Mouse (Mus musculus): ENCODE data around the gene Htr1f.

The Htr1f gene

DNA sequence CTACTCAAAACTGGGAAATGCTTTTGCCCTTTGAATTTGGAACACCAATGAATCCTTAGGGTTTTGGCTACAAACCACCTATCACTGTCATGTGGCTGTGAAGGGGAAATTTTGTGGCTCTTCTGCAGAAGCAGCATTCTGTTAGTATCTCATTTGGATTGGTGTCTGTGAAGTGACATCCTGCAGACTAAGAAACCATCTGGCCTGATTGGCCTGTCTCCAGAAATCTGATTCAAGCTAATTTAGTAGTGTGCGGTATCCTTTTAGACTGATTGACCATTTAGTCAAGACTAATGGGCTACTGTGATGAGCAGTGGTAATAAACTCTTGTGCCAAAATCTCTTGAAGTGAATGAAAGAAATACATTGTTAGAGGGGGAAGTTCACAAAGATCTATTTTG, 76.0 kb downstream of the Htr1f start:
- H3K27me3 ChIP-seq (ENCODE audit: insufficient read depth, low read length), result no peaks in the 10 kb centered on the region
- H3K36me3 ChIP-seq (ENCODE audit: insufficient read depth, low read length), result no peaks in the 10 kb centered on the region
- TF ChIP-seq NANOG (IDR thresholded peaks at IDR 0.05; ENCODE audit: borderline replicate concordance, low read length) (no peak), CTCF (conservative IDR thresholded peaks at IDR 0.05; ENCODE audit: low read length) (no peak), POU5F1 (IDR thresholded peaks at IDR 0.05; ENCODE audit: borderline replicate concordance, low read length) (no peak)
- no peak overlapping the region for H3K4me3 ChIP-seq (replicated peaks; ENCODE audit: low read length)
- H3K4me1 ChIP-seq (replicated peaks; ENCODE audit: low read depth, low read length), result no peaks in the 10 kb centered on the region
- H3K9me3 ChIP-seq (ENCODE audit: low read length), result peaks cover 26% of the 10 kb centered on the region

DNA sequence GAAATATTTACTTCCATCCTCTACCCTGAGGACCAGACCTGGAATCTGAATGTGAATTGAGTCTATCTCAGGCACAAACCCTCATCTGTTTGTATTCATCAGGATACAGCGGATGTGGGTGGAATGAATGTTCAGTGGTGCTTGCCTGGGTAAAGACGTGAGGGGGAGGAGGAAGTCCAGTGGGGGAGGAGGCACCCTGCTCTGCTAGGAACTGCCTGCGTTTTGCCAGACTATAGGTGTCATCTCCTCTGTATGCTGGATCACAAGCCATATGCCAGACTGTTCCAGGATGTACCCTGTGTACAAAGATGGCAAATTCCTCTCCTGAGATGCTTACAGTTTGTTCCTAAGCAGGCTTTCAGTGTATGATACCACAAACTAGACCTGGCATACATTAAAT, 83.3 kb downstream of the Htr1f start:
- no peak for TF ChIP-seq POU5F1 (IDR thresholded peaks at IDR 0.05; ENCODE audit: borderline replicate concordance, low read length)
- no peak for TF ChIP-seq NANOG (IDR thresholded peaks at IDR 0.05; ENCODE audit: borderline replicate concordance, low read length)
- no peak for TF ChIP-seq CTCF (conservative IDR thresholded peaks at IDR 0.05; ENCODE audit: low read length)

DNA sequence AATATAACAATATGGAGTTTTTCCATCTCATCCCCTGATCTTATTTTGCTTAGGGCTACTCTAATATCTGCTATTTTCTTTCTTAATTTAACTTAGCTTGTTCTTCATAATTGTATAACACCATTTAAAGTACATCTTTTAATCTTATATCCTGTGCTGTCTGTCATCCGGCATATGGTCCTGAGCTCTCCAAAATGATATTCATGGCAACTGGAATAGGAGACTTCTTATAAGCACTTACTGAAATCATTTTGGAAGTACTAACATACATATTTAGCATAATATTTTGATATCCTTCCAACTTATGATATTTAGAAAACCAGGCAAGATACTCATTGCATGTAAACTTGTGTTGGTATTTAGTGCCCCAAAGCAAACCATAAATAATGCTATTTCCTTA, 86.9 kb downstream of the Htr1f start:
- H3K4me3 ChIP-seq (replicated peaks; ENCODE audit: low read length), result no peak overlapping the region

More for the DNA sequence above, 83.3 kb downstream of the Htr1f start:
- H3K9me3 ChIP-seq (ENCODE audit: low read length), result peaks cover 25% of the 10 kb centered on the region
- no peaks in the 10 kb centered on the region for H3K36me3 ChIP-seq (ENCODE audit: insufficient read depth, low read length)
- H3K4me3 ChIP-seq (replicated peaks; ENCODE audit: low read length), result no peak overlapping the region
- H3K27me3 ChIP-seq (ENCODE audit: insufficient read depth, low read length), result no peaks in the 10 kb centered on the region
- H3K4me1 ChIP-seq (replicated peaks; ENCODE audit: low read depth, low read length), result no peaks in the 10 kb centered on the region

DNA sequence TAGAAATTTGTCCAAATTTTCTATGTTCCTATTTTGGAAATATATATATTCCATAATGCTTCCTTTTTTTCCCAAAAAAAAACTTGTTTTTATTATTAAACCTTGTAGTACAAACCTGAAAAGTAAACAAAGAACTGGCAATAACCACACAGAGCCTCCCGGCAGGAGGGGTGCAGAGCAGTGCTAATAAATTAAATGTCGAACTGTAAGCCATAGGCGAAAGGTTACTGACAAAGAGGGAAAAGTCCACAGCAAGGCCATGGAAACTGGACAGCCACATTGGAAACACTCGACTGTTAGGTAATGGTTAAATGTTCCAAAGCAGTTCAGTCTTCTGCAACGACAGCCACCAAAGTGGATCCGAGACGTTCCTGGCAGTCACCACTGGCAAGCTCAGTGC, 87.5 kb downstream of the Htr1f start:
- no peak for TF ChIP-seq POU5F1 (IDR thresholded peaks at IDR 0.05; ENCODE audit: borderline replicate concordance, low read length)
- no peak for TF ChIP-seq CTCF (conservative IDR thresholded peaks at IDR 0.05; ENCODE audit: low read length)
- TF ChIP-seq NANOG (IDR thresholded peaks at IDR 0.05; ENCODE audit: borderline replicate concordance, low read length), result no peak
- H3K4me1 ChIP-seq (replicated peaks; ENCODE audit: low read depth, low read length), result no peaks in the 10 kb centered on the region
- H3K27me3 ChIP-seq (ENCODE audit: insufficient read depth, low read length), result no peaks in the 10 kb centered on the region
- no peaks in the 10 kb centered on the region for H3K36me3 ChIP-seq (ENCODE audit: insufficient read depth, low read length)
- H3K9me3 ChIP-seq (ENCODE audit: low read length), result peaks cover 11% of the 10 kb centered on the region
- H3K4me3 ChIP-seq (replicated peaks; ENCODE audit: low read length), result no peak overlapping the region

More for the DNA sequence above, 86.9 kb downstream of the Htr1f start:
- Histone ChIP-seq H3K36me3 (ENCODE audit: insufficient read depth, low read length) (no peaks in the 10 kb centered on the region), H3K9me3 (ENCODE audit: low read length) (peaks cover 17% of the 10 kb centered on the region), H3K27me3 (ENCODE audit: insufficient read depth, low read length) (no peaks in the 10 kb centered on the region), H3K4me1 (replicated peaks; ENCODE audit: low read depth, low read length) (no peaks in the 10 kb centered on the region)
- TF ChIP-seq CTCF (conservative IDR thresholded peaks at IDR 0.05; ENCODE audit: low read length) (no peak), NANOG (IDR thresholded peaks at IDR 0.05; ENCODE audit: borderline replicate concordance, low read length) (no peak), POU5F1 (IDR thresholded peaks at IDR 0.05; ENCODE audit: borderline replicate concordance, low read length) (no peak)

DNA sequence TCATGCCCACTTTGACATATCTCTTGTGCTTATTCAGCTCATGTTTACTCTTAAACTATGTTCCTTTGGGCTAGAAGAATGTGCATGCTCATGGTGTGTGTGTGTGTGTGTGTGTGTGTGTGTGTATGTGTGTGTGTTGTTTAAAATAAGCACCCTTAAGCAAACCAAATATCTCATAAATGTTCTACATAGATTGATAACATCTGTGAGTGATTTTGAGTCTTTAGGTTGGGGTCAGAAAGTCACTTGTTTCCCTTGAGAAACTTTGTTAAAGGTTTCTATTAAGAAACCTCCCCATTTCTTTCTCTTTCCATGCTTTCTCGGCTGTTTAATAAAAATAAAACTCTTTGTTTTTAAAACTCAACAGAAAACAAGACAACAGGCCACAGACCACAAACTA, 88.1 kb downstream of the Htr1f start:
- no peak for TF ChIP-seq POU5F1 (IDR thresholded peaks at IDR 0.05; ENCODE audit: borderline replicate concordance, low read length)
- TF ChIP-seq NANOG (IDR thresholded peaks at IDR 0.05; ENCODE audit: borderline replicate concordance, low read length), result no peak
- no peak for TF ChIP-seq CTCF (conservative IDR thresholded peaks at IDR 0.05; ENCODE audit: low read length)

DNA sequence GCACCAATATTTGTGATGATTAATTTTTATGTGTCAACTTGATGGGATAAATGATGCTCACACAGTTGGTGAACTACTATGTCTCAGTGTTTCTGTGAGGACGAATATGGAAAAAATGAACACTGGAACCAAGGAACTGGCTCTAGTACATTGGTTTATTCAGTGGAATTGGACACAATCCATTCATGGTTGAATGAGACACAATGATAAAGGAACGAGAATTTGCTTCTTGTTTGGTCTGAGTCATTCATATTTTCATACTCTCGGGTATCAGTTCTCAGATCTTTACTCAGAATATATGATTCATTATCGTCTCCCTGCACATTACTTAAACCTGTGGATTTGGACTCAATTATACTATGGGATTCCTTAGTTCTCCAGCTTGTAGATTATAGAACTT, 90.4 kb downstream of the Htr1f start:
- Histone ChIP-seq H3K4me3 (replicated peaks; ENCODE audit: low read length) (no peak overlapping the region), H3K36me3 (ENCODE audit: insufficient read depth, low read length) (no peaks in the 10 kb centered on the region), H3K9me3 (ENCODE audit: low read length) (no peaks in the 10 kb centered on the region), H3K27me3 (ENCODE audit: insufficient read depth, low read length) (no peaks in the 10 kb centered on the region), H3K4me1 (replicated peaks; ENCODE audit: low read depth, low read length) (no peaks in the 10 kb centered on the region)
- TF ChIP-seq NANOG (IDR thresholded peaks at IDR 0.05; ENCODE audit: borderline replicate concordance, low read length) (no peak), POU5F1 (IDR thresholded peaks at IDR 0.05; ENCODE audit: borderline replicate concordance, low read length) (no peak), CTCF (conservative IDR thresholded peaks at IDR 0.05; ENCODE audit: low read length) (no peak)

More for the DNA sequence above, 88.1 kb downstream of the Htr1f start:
- Histone ChIP-seq H3K4me3 (replicated peaks; ENCODE audit: low read length) (no peak overlapping the region), H3K9me3 (ENCODE audit: low read length) (peaks cover 5% of the 10 kb centered on the region), H3K4me1 (replicated peaks; ENCODE audit: low read depth, low read length) (no peaks in the 10 kb centered on the region), H3K36me3 (ENCODE audit: insufficient read depth, low read length) (no peaks in the 10 kb centered on the region), H3K27me3 (ENCODE audit: insufficient read depth, low read length) (no peaks in the 10 kb centered on the region)

DNA sequence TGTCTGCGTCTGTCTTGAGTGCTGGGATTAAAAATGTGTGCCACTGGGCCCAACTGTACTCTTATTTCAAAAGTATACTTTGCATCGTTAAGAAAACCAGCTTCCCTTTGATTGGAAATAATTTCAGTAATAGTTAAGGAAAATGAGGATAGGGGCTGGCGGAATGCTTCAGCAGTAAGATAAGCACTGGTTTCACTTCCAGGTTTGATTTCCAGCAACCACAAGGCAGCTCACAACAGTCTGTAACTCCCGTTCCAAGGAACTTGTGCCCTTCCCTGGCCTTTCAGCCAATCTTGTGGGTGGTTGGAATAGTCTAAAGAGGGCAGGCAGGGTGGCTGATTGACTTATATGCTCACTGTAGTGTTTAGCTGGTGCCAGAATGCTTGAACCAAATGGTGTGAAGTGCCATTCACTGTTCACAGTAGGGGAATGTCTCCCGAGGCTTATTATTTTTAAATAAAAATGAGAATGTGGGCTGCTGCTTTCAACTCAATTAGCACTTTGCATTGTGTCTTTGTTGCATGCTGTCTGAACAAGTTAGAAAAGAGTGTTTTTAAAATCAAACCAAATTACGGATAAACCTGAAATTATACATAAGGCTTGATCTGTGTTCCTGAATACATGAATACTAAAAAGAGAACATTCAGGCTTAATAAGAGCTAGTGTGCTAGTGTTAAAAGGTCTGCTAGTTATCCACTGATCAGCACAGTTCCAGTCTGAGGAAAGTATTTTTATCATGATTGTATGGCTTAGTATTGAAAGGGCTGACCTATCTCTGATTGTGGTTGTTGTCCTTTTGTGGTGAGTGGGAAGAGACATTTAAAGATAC, 103.4 kb downstream of the Htr1f start:
- no peak overlapping the region for H3K4me3 ChIP-seq (replicated peaks; ENCODE audit: low read length)
- no peaks in the 10 kb centered on the region for H3K4me1 ChIP-seq (replicated peaks; ENCODE audit: low read depth, low read length)
- H3K36me3 ChIP-seq (ENCODE audit: insufficient read depth, low read length), result no peaks in the 10 kb centered on the region
- TF ChIP-seq POU5F1 (IDR thresholded peaks at IDR 0.05; ENCODE audit: borderline replicate concordance, low read length) (no peak), CTCF (conservative IDR thresholded peaks at IDR 0.05; ENCODE audit: low read length) (no peak), NANOG (IDR thresholded peaks at IDR 0.05; ENCODE audit: borderline replicate concordance, low read length) (no peak)
- H3K9me3 ChIP-seq (ENCODE audit: low read length), result no peaks in the 10 kb centered on the region
- H3K27me3 ChIP-seq (ENCODE audit: insufficient read depth, low read length), result no peaks in the 10 kb centered on the region

DNA sequence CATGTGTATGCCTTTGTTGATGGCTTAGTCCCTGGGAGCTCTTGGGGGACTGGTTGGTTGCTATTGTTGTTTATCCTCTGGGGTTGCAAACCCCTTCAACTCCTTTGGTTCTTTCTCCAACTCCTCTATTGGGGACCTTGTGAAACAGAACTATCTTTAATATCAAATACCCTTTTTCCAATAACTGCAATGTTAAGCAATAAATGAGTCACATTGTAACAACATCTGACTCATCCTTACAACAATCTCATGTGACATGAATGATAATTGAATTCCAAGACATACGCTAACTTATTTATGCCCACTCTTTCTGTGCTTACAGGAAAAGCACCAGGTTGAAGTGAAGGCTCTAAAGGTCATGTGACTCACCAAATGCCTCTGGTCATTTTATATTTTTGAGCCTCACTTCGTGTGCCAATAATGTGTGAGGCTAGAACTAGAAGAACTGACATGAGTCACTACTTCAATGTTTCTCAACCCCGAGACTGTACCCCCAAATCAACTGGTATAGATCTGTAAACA, 116.3 kb downstream of the Htr1f start:
- Histone ChIP-seq H3K4me3 (replicated peaks; ENCODE audit: low read length) (no peak overlapping the region), H3K36me3 (ENCODE audit: insufficient read depth, low read length) (no peaks in the 10 kb centered on the region), H3K9me3 (ENCODE audit: low read length) (no peaks in the 10 kb centered on the region), H3K27me3 (ENCODE audit: insufficient read depth, low read length) (no peaks in the 10 kb centered on the region), H3K4me1 (replicated peaks; ENCODE audit: low read depth, low read length) (no peaks in the 10 kb centered on the region)
- TF ChIP-seq CTCF (conservative IDR thresholded peaks at IDR 0.05; ENCODE audit: low read length) (no peak), NANOG (IDR thresholded peaks at IDR 0.05; ENCODE audit: borderline replicate concordance, low read length) (no peak), POU5F1 (IDR thresholded peaks at IDR 0.05; ENCODE audit: borderline replicate concordance, low read length) (no peak)

All from E14TG2a.4 (cell line).